Mouse (Mus musculus) heart, adult 9 months (tissue): Measurements from ENCODE around the gene Fam104a.

Source experiments
- DNase-seq, 2 experiments: peaks; one replicate each; pipeline ENCODE4 v3.0.0; 2022; ENCODE audit warnings: low spot score in 2 of 2

The Fam104a gene

DNA sequence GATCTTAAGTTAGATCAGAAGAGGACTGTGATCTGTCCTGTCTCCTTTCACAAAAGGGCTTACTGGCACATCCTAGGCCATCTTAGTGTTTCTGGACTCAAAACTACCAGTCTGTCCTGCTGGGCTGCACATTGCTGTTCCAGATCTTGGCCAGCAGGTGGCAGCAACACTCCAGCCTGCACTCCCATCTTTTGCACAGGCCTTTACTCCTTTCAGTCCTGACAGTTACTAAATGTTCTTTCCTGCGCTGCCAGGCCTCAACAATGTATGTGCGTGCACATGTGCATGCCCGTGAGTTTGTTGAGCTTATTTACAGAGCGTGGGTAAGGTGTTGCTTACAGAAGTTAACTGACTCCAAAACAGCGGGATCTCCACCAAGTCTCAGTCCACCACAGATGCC lies 19.8 kb upstream of the Fam104a start:
- peak; percentile 57 to 70 for DNase-seq

DNA sequence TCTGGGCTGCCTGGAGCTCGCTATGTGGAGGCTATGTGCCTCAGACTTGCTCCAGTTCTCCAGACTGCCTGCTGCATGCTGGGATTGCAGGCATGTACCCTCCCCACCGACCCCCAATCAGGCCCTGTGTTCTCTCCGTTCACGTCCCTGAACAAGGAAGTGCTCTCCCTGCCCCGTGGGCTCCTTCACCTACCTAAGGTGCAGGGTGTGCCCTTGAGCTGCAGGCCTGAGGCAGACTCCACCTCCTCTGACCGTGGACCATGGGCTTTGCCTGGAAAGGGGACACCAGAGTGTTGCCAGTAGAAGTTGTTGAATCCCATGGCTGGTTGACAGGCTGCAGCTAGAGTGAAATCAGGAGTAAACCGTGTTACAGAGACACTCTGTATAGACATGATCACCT lies 15.7 kb upstream of the Fam104a start:
- no peak for DNase-seq

DNA sequence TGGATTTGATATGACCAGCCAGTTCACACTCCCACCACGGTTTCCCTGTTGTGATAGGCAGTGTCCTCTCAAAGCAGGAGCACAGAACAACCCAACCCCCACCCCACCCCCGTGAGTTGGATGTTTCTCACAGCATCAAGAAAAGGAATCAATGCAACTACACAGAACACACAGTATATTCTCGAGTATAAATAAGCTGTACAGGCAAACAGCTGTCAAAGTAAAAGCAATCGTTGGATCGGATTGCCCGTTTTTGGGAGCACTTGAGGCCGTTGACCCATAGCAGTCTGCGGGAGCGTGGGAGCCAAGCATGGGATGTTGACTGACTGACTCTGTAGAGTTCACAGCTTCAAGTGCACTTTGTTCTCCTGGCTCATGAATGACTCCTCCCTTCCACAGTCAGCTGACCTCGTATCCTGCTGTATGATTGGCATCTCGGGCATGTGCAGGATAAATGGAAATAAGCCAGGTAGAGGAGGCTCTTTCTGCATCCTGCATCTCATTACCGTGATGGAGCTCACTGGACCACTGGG lies 14.1 kb upstream of the Fam104a start:
- DNase-seq, result peak; percentile 45 to 60

DNA sequence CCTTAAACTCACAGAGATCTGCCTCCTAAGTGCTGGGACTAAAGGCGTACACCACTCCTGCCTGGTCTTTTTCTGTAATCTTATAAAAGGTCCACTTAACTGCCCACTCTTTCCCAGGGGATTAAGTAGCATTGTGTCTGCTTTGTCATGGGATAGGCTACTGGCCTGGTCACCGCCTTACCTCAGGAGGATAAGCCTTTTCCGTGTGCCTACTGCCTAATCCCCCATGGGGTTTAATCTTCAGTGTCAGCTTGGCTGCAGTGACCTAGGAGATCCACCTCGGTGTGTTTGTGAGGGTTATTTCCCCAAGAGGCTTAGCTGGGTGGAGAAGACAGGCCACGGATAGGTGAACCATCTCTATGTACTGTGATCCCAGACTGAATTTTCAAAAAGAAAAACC lies 13.6 kb upstream of the Fam104a start:
- DNase-seq, result no peak

DNA sequence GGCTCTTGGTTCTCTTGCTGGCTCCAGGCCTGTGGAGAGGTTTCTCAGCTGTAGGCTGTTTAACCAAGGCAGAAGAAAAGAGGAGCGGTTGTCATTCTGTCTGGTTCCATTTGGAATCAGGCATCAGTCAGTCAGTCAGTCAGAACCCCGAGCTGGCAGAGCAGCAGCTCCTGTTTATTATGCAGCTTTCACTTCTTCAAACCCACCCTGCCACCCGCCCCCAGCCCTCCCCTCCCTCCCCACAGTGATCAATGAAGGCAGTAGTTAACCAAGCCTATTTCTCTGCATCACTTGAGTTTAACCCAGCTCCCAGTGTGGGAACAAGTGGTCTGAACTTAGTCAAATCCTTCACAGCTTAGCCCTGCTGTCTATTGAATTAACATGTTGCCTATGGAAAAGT lies 7.9 kb upstream of the Fam104a start:
- no peak for DNase-seq

DNA sequence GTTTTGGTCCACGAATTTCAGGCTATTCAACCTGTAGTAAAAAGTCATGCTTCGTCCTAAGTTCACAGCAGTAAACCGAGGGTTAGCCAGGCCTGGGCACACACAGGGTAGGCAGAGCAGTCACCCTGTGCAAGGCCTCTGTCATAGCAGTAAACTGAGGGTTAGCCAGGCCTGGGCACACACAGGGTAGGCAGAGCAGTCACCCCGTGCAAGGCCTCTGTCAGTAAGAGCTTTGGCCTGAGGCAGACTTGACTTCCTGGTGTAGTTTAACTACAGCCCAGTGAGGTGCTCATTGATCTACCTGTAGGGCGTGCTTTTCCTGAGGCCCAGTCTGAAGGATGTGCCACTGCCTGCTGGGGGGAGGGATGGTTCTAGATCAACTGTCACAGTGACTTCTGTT lies 7.4 kb upstream of the Fam104a start:
- no peak for DNase-seq

DNA sequence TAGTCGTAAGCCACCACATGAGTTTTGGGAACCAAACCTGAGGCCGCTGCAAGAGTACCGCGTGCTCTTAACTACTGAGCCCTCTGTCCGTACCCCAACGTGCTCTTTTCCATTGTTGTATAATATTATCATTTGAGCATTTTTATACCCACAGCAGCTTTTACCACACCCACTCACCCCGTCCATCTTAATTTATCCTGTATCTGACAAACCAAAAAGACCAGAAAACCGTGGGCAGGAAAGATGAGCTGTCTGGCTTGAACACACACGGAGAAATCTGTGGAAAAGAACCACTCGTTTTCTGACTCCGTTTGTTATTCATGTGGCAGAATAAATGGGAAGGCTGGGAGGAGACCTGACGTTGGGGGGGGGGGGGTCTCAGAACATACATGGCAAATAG lies 6.6 kb upstream of the Fam104a start:
- no peak for DNase-seq

DNA sequence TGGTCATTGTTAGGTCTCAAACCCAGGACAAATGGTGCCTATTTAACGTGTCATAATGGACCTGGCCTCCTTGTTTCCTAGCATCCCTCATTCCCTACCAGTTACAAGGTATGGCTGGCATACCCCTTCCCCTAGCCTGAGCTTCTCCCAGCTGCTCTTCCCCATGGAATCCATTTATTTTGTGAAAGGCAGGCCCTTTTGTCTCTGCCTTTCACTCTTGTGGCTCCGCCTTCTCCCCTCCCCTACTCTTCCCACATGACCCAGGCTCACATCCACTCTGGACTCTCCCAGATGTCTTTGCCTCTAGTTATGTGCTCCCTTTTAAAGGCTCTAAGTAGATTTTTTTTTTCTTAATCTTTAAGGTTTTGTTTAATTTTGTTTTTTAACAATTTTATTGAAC lies 3.1 kb upstream of the Fam104a start:
- no peak for DNase-seq

DNA sequence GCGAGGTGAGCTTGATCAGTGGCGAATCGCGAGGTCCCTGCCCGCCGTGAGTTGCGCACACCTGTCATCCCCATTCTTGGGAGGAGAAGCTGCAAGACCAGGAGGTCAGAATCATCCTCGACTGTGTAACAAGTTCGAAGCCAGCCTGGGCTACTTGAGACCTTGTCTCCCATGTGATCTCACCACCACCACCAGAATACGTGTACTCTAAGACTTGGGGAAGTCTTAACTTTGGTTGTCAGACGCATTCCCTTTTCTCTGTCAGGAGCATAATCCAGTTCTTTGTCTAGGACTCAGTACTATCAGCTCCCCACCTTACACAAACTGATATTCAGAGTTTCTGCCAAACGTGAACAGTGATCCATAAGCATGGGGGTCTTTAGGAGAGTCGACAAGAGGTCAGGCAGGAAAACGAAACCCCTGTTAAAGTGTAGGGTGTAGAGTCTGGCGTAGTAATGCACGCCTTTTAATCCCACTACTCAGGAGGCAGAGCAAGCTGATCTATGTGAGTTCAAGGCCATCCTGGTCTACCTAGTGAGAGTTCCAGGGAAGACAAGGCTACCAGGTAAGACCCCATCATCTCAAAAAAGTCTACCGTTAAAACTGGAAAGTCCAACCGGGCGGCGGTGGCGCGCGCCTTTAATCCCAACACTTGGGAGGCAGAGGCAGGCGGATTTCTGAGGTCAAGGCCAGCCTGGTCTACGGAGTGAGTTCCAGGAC lies 912 bp upstream of the Fam104a start:
- no peak for DNase-seq

DNA sequence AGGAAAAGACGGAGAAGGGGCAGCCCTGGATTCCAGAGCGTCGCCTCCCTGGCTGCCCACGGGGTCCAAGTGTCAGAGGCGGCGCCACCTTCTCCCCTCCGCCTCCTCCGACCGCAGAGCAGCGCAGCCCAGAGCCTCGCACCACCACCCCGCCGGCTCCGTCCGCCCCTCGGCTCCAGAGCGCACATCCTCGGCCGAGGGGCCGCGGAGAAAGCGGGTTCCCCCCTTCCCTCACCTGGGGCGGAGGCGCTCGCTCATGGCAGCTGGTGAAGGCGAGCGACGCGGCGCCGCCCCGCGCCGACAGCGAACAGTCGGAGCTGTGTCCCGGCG lies 363 bp downstream of the Fam104a start:
- no peak for DNase-seq

DNA sequence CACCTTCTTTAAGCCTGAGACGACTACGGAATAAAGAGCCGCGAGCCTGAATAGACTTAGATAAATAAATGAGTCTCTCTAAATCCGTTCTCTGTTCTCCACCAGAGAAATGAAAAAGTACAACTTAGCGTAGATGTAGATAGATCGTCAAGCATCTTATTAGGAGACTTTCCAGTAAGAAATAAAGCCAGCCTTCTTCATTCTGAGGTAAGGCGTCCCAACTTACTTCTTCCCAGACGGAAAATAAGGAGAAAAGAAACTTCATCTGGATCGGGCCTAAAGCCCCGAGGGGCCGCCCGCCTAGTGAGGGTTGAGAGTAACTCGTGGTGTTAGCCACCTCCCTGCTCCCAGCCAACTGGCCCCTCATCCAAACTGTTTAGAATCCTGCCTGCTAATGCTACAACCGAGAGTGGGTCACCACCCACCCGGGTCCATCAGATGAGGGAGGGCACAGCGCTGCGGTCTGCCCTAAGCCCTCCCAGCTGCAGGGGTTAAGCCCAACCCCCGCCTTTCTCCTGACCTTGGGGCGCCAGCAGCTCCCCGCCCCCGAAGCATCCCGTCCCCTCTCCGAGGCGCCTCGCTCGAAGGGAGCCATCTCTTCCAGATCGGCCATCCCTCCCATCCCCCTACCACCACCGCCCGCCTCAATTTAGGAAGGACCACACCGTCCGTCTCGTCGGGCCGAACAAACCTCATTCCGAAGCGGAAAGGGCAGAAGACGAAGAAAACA lies 893 bp downstream of the Fam104a start:
- DNase-seq, result peak; percentile 26 to 45

DNA sequence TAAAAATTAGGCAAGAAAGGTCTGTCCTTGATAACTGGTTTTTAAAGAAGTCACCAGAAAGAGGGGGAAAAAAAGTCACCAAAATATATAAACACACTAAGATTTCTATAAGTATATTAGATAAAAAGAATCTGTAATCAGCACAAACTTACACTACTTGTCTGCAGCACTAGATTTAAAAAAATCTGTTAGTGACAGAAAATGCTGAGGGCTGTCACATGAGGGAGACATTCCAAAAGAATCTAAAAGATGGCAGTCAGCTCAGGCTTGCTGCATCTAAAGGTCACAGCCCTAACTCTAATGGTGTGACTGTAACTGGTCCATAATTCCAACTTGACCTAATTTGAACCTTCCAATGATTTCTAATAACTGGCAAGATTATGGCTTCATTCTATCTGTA lies 2.0 kb downstream of the Fam104a start:
- DNase-seq, result no peak

DNA sequence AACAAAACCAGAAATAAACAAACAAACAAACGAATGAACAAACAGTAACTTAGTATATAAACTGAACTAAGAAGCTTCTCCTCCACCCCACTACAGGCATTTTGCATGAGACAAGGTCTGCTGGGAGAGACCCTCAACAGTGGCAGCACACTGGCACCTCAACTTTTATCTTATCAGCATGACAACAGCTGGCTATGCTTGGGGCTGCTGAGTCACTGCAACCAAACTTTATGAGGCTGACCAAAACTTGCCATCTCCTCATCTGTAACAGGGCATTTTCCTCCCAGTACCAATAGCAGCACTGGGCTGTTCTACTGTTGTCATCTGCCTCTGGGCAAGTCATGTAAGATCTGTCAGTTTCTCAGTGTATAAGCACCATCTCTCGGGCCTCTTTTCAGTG lies 3.0 kb downstream of the Fam104a start:
- DNase-seq, result no peak

DNA sequence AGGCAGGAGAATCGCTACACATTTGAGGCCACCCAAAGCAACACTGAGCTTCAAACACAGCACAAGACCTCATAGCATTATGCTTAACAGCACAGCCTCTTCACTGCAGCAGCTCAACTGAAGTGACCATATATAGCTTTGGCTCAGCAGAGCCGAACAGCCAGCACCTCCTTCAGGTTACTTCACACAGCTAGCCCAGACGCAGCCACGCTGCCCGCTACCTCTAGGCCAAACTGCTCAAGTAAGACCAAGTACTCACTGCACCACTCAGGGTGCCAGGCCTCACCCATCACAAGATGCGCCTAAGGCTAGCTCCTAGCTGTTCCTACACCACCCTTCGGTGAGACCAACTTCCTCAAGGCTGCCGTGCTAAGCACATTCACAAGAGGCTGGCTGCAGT lies 5.6 kb downstream of the Fam104a start:
- peak in 1 of 2 experiments; percentile 14 for DNase-seq

DNA sequence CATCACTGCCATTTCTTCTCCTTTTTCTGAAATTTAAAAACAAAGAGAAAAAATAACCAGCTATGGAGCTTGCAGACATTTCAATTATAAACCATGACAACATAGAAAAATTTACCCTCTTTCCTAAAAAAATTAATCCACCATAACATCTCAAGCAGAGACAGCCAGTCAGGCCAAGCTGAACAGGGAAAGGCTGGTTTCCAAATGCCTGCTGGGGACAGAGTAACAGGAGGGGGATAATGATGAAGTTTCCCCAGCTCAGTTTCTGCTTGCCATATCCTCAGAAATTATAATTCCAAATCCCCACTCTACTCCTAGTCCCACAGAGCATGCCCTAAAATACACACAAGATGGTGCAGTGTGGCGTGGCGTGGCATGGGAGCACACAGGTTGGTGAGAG lies 6.6 kb downstream of the Fam104a start:
- DNase-seq, result no peak

DNA sequence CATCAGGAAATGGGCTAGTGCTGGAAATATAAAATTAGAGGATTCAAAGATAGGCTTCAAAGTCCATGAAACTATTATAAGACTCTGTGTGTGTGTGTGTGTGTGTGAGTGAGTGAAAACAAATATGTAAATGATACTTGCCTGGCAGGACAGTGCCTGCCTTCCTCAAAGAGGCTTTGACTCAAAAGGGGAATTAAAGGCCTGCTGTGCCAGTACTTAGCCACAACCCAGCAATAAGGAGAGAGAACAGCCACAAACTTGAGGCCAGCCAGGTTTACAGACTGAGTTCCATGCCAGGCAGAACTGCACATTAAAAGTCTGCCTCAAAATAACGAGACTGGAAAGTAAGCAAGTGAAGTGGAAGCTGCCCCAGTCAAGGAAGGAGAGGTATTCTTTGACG lies 7.1 kb downstream of the Fam104a start:
- DNase-seq, result no peak

DNA sequence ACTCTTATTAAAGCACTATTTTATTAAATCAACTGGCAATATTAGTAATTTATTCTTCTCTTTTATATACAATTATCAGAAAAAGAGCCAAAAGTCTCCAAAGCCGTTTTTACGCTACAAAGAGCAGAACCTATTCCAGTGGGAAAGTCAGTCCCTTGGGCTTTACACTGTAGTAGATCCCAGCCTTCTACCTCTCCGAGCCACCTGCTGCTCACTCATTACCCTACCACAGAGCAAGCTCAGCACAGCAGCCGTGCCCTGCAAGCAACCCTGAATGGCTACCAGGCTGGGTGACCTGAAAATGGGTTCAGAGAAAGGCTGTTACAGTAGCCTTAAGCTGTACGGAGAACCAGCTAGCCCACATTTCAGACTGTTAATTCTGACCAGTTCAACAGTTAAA lies 9.4 kb downstream of the Fam104a start:
- DNase-seq, result no peak

DNA sequence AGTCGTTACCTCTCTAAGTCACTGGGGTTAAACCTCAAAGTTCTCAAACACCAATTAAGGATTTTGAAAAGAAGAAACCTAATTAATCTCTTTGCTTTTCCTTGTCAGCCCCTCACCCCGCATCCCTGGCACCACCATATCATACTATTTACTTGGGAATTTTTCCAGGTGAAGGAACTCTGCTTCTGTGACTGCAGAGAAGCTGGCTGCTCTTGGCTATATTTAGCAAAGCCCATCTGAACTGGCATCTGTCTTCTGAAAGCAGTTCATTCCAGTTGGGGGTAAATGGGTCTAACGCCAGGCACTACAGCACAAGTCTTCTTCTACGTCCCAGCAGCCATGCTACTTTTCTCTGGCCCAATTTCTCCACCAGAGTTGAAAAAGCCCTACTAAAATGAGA lies 10.3 kb downstream of the Fam104a start:
- DNase-seq, result no peak

DNA sequence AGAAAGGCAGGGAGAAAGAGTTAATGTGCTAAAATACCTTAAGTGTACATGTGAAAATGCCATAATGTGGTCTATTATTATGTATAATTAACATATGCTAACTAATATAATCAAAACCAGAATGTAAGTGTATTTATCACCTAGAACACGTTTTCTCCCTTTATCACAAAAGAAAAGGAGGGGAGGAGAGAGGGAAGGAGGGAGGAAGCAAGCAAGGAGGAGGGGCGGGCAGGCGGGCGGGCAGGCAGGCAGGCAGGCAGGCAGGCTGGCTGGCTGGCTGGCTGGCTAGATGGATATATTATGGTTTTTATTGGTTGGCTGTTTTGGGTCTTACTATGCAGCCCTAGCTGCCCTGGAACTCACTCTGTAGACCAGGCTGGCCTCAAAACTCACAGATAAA lies 14.2 kb downstream of the Fam104a start:
- DNase-seq, result no peak

DNA sequence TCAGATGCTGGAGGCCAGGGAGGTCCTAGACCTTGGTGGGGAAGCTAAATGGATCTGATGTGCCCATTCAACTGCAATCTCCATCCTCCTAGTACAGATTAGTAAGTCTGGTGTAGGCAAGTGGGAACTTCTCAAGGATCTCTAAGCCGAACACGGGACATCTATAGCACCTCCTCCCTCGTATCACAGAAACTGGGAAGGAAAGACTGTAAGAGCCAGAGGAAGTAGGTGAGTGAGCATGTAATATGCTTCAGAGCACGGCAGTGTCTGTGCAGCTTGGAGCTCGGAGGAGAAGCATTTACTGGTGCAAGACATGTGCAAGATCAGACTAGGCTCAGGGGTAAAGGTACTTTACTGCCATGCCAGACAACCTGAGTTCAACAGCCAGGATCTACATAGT lies 15.1 kb downstream of the Fam104a start:
- no peak for DNase-seq

DNA sequence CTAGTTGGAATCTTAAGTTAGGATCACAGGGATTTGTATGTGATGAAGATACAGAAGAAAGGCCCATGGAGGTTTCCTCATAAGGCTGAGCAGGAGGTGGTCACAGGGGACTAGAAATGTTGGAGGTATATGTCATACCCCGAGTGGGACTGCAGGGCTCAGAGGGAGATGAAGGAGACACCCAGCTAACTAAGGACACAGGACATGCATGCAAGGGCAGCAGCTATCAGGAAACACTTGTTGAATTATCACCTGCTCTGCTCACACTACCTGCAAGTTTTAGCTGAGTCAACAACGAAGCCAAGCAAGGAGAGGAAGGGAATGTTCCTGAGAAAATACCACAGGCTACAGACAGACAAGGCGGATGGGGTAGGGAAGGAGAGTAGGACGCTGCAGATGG lies 16.3 kb downstream of the Fam104a start:
- DNase-seq, result no peak

DNA sequence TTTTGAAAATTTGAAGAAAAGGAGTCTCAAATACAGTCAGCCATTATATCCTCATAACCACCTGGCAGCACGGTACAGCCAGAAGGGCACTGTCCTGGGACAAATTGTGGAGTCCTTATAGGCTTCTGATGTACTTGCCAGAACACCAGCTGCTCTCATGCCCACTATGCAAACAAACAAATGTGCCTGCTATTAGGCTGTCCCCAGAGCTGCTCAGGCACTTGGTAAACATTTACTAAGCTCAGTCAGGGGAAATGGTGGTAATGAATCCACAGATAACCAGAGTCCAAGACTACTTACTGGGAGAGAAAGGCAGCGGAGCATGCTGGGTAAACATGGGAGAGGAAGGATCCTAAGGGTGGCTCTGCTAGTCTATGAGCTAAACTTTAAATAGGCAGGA lies 16.8 kb downstream of the Fam104a start:
- no peak for DNase-seq

DNA sequence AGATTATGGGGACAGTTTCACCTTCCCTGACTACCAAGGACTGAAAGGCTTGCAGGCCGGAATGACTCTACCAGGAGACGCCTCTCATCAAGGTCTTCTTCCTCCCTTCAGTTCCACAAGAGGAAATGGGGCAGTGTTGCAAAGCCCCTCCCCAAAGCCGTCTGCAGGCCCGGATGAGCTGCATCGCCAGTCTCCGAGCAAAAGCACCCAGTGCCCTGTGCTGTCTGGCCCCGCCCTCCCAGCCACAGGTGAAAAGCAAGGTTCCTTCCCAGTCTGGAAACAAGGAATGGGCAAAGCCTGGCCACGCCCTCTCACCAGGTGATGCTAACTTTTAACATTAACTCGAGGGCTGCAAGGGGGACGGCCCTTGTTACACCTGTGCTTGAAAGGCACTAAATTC lies 17.3 kb downstream of the Fam104a start:
- no peak for DNase-seq

DNA sequence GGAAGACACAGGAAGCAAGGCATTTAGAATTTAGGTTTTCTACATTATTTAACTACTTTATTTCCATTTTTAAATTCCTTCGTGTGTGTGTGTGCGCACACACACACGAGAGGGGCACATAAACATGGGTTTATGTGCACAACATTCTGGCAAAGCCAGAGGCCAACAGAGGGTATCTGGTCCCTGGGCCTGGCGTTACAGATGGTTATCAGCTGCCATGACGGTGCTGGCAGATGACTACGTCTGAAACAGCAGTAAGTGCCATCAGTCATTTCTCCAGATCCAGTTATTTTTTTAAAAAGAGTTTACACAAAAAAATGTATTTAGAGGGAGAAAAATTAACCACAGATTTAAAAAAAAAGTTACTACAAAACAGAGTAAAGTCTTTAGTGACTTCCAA lies 17.8 kb downstream of the Fam104a start:
- no peak for DNase-seq
